Mouse (Mus musculus) lung, adult 2 months (tissue): ENCODE measurements at regions not wholly inside any gene's neighbourhood (a gene's known extent, or its start where the extent isn't known, plus 50 kb on each side); places are given as distances from the start of the nearest gene placed in this dataset.

Source experiments
- CTCF ChIP-seq: fragments of 200-500 bp; IDR thresholded peaks from 2 replicates; pipeline ENCODE4 v1.5.1; 2011; ENCODE audit warnings: mild to moderate bottlenecking, low read length, control low read depth; ENCODE audit not compliant: insufficient read depth
- POLR2A ChIP-seq: fragments of 200-500 bp; IDR thresholded peaks from 2 replicates; pipeline ENCODE4 v1.6.1; 2011; ENCODE audit warnings: low read depth, mild to moderate bottlenecking, control low read depth, low read length, borderline replicate concordance; ENCODE audit errors: extremely low read depth

DNA sequence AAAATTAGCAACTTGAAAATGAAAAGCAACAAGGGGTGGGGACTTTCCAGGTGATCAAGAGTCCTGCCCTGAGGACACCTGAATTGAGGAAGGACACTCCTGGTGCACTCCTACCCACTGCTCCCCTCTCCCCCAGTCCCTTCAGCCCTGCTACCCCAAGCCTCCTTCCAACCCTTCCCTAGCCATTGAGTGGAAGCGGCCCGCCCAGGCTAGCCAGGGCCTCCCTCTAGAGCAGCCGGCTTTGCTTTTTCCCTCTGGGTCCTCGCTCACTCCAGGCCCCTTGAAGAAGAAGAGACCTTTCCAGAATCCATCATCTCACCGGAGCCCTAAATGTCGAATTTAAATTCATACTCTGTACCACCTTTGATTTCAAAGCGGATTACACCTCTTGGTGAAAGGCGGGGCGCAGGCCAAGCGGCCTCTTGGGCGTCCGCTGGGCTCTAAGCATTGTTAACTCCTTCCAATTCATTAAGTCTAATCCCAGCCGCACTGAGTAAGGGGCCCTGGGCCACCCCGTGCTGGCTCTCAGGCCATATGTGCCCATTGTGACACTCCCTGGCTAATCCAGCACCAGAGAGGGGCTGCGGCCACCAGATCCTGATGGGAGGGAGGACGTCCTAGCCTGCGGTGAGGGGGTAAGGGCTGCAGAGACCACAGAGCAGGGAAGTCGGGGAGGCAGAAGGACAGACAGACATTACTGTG lies 142.8 kb downstream of the Mrm1 start:
- TF ChIP-seq CTCF (no peak), POLR2A (no peak)
